Mouse (Mus musculus) small intestine, adult 2 months (tissue): ENCODE results near the gene Car1. TPM values are rescaled to one million over a fixed set of nuclear protein-coding genes. Genes with fewer than 3 reads are reported as not detected.
"Not testable (repeated sequence)": the region's sequence is repeated elsewhere in the genome, so short reads cannot be mapped to it uniquely, and the experiment has no call there.

Source experiments
- H3K27ac ChIP-seq: fragments of 200-500 bp; 2 replicates; pipeline ENCODE4 v1.5.1; 2012; ENCODE audit warnings: low read depth, low read length, control low read depth, inconsistent platforms; ENCODE audit not compliant: insufficient read depth
- H3K27me3 ChIP-seq: fragments of 200-500 bp; 2 replicates; pipeline ENCODE4 v1.6.1; 2012; ENCODE audit warnings: mild to moderate bottlenecking, moderate library complexity, low read length, inconsistent platforms; ENCODE audit not compliant: control insufficient read depth, insufficient read depth
- H3K36me3 ChIP-seq: fragments of 200-500 bp; 2 replicates; pipeline ENCODE4 v1.6.1; 2012; ENCODE audit warnings: mild to moderate bottlenecking, low read length, control low read depth, inconsistent platforms; ENCODE audit not compliant: control insufficient read depth, insufficient read depth
- H3K4me1 ChIP-seq: fragments of 200-500 bp; 2 replicates; pipeline ENCODE4 v1.6.1; 2012; ENCODE audit warnings: low read length, inconsistent platforms, mixed read lengths; ENCODE audit not compliant: control insufficient read depth, insufficient read depth, insufficient read length
- H3K4me3 ChIP-seq: fragments of 200-500 bp; 2 replicates; pipeline ENCODE4 v1.5.1; 2012; ENCODE audit warnings: low read depth, mild to moderate bottlenecking, control low read depth, inconsistent platforms, low read length, moderate library complexity
- CTCF ChIP-seq: fragments of 200-500 bp; IDR thresholded peaks from 2 replicates; pipeline ENCODE4 v1.5.1; 2012; ENCODE audit warnings: low read depth, mild to moderate bottlenecking, control low read depth, inconsistent platforms, low read length, moderate library complexity, mixed read lengths; ENCODE audit not compliant: insufficient replicate concordance, insufficient read length; ENCODE audit errors: extremely low read depth
- POLR2A ChIP-seq: fragments of 200-500 bp; IDR thresholded peaks from 2 replicates; pipeline ENCODE4 v1.6.1; 2012; ENCODE audit warnings: low read depth, mild to moderate bottlenecking, control low read depth, inconsistent platforms, low read length, moderate library complexity
- WGBS: fragments of 180-500 bp; shearing (Covaris S2); methylation state at CpG from one replicate; pipeline ENCODE4 v1.1.7; 2018; 5-methylcytosine and 5-hydroxymethylcytosine counted together
- polyA plus RNA-seq: library from polyadenylated mRNA; depleted of rRNA; stranded (reverse); fragments of >200 nt; gene quantifications from 2 replicates; pipeline ENCODE4 v1.2.3, GENCODE M21; 2012

The Car1 gene
- polyA plus RNA-seq, 1 experiment = not detected

DNA sequence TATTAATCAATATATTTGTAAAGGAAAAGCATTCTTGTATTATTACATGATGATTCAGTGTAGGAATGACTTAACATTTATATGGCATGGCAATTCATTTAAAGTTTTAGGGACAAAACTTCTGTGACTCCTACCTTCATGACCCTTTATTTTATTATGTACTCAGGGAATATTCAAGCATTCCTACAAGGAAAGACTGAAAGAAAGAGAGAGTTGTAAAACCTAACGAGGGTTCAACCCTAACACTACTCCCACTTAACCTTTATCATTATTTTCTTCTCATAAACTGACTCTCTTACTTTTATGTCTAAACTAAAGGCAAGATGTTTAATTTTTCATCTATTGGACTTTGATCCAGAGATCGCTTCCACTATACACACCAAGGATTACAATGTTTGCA is 28.0 kb downstream of the Car1 start:
- 16% methylated on average over 2 of the region's 2 CpGs for WGBS

DNA sequence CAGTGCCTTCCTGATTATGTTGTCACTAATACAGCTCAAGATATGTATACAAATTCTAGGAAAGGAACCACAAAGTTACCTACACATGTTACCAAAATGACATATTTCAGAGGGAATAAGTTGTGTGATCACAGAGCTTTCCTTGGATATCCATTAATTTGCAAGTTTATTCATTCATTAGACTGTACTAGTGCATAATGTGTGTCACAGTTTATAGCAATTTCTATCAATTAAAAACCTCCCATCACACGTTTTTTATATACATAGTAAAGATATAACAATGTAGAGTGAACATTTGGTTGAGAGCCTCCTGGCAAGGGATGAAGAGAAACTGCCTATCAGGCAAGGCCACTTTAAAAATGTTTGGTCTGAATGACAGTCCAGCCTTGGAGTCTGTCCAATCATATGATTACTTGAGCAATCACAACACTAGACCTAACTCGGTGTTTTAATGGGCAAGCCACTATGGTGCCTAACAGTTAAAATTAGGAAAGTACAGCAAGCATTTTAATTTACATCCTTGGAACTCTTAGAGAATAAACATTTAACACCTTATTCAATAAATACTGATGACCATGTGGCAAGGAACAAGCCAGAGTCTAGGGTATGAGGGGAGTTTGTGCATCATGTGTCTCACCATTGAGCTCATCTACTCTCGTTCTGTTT is 31.5 kb downstream of the Car1 start:
- not testable (repeated sequence) for H3K4me3 ChIP-seq
- 57% methylated on average over 3 of the region's 3 CpGs for WGBS

More for the DNA sequence above, 28.0 kb downstream of the Car1 start:
- H3K36me3 ChIP-seq = no peaks in the 10 kb centered on the region
- no peak overlapping the region for H3K4me3 ChIP-seq
- no peaks in the 10 kb centered on the region for H3K4me1 ChIP-seq
- TF ChIP-seq POLR2A = no peak
- TF ChIP-seq CTCF = no peak
- H3K27ac ChIP-seq = no peak overlapping the region
- H3K27me3 ChIP-seq = no peaks in the 10 kb centered on the region

DNA sequence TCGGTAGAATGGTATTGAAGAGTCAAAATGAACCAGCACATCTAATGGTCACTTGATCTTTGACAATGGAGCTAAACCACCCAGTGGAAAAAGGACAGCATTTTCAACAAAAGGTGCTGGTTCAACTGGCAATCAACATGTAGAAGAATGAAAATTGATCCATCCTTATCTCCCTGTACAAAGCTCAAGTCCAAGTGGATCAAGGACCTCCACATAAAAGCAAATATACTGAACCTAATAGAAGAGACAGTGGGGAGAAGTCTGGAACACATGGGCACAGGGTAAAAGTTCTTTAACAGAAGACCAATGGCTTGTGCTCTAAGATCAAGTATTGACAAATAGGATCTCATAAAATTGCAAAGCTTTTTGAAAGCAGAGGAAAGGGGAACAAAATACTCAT is 33.6 kb downstream of the Car1 start:
- not testable (repeated sequence) for H3K27ac ChIP-seq, H3K27me3 ChIP-seq, H3K4me3 ChIP-seq, H3K4me1 ChIP-seq, H3K36me3 ChIP-seq
- 84% methylated on average over 1 of the region's 1 CpGs for WGBS

More for the DNA sequence above, 31.5 kb downstream of the Car1 start:
- H3K36me3 ChIP-seq, H3K27me3 ChIP-seq, H3K27ac ChIP-seq, H3K4me1 ChIP-seq: not testable (repeated sequence)

DNA sequence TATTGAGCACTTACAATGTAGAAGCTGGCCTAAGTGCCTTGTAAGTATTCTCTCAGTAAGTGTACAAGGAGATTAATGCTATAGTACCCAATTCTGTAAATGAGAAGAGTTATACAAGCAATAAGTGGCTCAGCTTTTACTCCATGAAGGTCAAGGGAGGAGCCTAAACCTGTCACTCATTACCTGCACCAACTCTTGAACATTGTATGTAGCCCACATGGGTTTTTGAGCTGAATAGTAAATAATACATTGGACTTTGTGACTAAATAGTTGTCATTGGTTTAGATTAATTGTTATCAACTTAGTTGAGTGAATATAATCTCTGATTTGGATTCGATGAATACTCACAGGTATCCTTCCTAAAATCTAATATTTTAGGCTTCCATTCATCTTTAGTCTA is 35.7 kb downstream of the Car1 start:
- not testable (repeated sequence) for H3K27ac ChIP-seq, H3K4me1 ChIP-seq, H3K4me3 ChIP-seq, H3K36me3 ChIP-seq, H3K27me3 ChIP-seq
- WGBS = 86% methylated on average over 1 of the region's 1 CpGs

DNA sequence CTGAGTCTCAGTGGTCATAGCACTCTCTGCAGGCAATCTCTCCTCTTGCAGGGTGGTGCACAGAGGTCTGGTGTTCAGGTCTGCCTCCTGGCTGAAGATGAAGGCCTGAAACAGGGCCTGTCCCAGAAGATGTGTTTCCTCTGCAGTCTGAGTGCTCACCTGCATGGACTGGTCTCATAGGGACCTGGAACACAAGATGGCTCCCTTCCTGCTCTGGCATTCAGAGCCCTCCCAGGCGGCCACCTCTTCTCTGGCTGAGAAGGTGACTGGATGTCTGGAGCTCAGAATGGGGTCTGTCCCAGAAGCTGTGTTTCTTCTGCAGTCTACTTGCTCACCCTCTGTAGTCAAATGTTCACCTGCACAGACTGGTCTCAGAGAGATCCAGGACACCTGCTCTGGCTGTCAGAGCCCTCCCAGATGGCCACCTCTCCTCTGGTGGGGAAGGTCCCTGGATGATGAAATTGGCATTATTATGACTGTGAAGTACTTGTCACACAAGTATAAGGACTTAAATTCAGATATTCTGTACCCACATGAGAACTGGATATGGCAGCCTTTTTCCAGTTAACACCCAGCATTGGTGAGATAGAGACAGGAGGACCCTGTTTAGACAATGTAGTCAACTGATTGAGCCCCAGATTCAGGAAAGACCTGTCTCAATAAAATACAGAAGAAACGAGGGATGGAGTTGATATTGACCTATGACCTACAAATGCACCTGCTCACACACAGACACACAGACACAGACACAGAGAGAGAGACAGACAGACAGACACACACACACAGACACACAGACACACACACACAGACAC is 43.2 kb downstream of the Car1 start:
- 40% methylated on average over 2 of the region's 2 CpGs for WGBS
- H3K27me3 ChIP-seq = no peaks in the 10 kb centered on the region
- no peak overlapping the region for H3K4me3 ChIP-seq
- no peaks in the 10 kb centered on the region for H3K4me1 ChIP-seq
- TF ChIP-seq POLR2A (no peak), CTCF (no peak)
- no peaks in the 10 kb centered on the region for H3K36me3 ChIP-seq
- H3K27ac ChIP-seq = no peak overlapping the region

DNA sequence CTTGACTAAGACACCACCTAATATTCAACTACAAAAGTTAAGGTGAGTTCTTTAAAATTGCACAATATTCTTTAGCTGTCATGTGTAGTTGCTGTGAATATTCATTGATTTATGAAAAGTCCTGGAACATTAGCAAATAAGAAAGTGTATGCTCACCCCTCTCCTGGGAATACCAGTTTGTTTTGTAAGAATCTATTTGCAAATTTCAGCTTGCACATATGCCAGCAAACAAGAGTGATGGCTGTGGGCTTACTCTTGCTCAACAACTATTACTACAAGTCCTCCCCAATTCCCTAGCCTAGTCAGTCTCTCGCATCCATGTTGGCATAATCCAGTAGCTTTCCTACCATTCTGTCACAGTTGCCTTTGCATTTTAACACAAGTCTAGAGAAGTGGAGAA is 52.5 kb downstream of the Car1 start:
- WGBS = 96% methylated on average over 1 of the region's 1 CpGs
- no peak overlapping the region for H3K27ac ChIP-seq
- H3K4me1 ChIP-seq = no peaks in the 10 kb centered on the region
- H3K4me3 ChIP-seq = no peak overlapping the region
- H3K27me3 ChIP-seq = no peaks in the 10 kb centered on the region
- no peaks in the 10 kb centered on the region for H3K36me3 ChIP-seq
- TF ChIP-seq CTCF (no peak), POLR2A (no peak)

DNA sequence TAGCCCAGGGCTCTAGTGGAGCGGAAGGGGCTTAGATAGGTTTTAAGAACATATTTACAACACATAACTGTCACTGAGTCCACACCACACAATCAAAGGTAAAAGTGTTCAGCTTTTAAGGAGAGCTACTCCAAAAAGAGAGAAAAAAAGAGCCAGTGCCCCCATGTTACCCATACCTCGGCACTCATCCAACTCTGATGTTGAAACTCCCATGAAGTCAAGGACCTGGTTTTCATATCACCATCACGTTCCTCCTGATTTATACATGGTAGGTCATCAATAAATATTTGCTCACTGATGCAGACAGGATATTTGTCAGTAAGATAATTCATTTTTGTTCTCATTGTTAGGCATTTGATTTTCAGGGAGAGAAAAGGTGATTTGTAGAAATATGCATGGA is 62.1 kb downstream of the Car1 start:
- 77% methylated on average over 3 of the region's 3 CpGs for WGBS
- no peaks in the 10 kb centered on the region for H3K4me1 ChIP-seq

More for the DNA sequence above, 62.1 kb downstream of the Car1 start:
- no peak for TF ChIP-seq POLR2A
- no peak for TF ChIP-seq CTCF
- Histone ChIP-seq H3K4me3 (no peak overlapping the region), H3K27me3 (no peaks in the 10 kb centered on the region), H3K27ac (no peak overlapping the region), H3K36me3 (no peaks in the 10 kb centered on the region)
